Mouse (Mus musculus): ENCODE results near the gene Olfr1493-ps1.

Gene Olfr1493-ps1

GRCm38 (mm10) chr19:13722978-13723377 lies at the start of gene Olfr1493-ps1:
Gene Olfr1493-ps1 (plus strand): TSS chr19:13723278.
- no peak for DNase-seq (ENCODE audit: low spot score in 2 of 2)

- DNase-seq (ENCODE audit: low spot score in 2 of 2), result no peak
These were observed 26.1 kb upstream of the Olfr1493-ps1 start, which contains the start of gene Olfr1491 for GRCm38 (mm10) chr19:13696968-13697367. Gene Olfr1491 (plus strand): TSS chr19:13697268.

GRCm38 (mm10) chr19:13739428-13739827 lies 16.4 kb downstream of the Olfr1493-ps1 start, which contains the start of gene Olfr1494:
Gene Olfr1494 (plus strand): TSS chr19:13739728.
- no peak for DNase-seq (ENCODE audit: low spot score in 2 of 2)

GRCm38 (mm10) chr19:13749366-13749765 lies 26.3 kb downstream of the Olfr1493-ps1 start:
- no peak for DNase-seq (ENCODE audit: low spot score in 2 of 2)

- no peak for DNase-seq (ENCODE audit: low spot score in 2 of 2)
These were observed 41.2 kb downstream of the Olfr1493-ps1 start, which contains the start of gene Olfr1495 for GRCm38 (mm10) chr19:13764306-13764705. Gene Olfr1495 (plus strand): TSS chr19:13764606.

GRCm38 (mm10) chr19:13768565-13769276 lies 45.6 kb downstream of the Olfr1493-ps1 start:
- no peak for DNase-seq (ENCODE audit: low spot score in 2 of 2)

- no peak for DNase-seq (ENCODE audit: low spot score in 2 of 2)
These were observed 54.5 kb downstream of the Olfr1493-ps1 start, which contains the start of gene Olfr1496 for GRCm38 (mm10) chr19:13777578-13777977. Gene Olfr1496 (plus strand): TSS chr19:13777878.
